In genomic region chr7:141694274-141694639, GRCm38 (mm10) we compare ENCODE assay signal across 13 mouse cellular contexts. TPM values are rescaled to one million over a fixed set of nuclear protein-coding genes. Genes with fewer than 3 reads are reported as not detected.
"Had no signal": no experiment of that assay in that cellular context is flagged by ENCODE, and none has a peak within 500 bp of the region (broad histone marks: within the 10 kb centered on the region; RNA-seq: fewer than 3 reads in every experiment).

No protein-coding gene starts in this region.

- H3K4me1 ChIP-seq: neural tube, embryonic 13.5 days; neural tube, embryonic 15.5 days; stomach, embryonic 15.5 days had no signal

- H3K9ac ChIP-seq: neural tube, embryonic 13.5 days; neural tube, embryonic 15.5 days; stomach, embryonic 15.5 days had no signal

- H3K9me3 ChIP-seq: neural tube, embryonic 13.5 days; neural tube, embryonic 15.5 days; stomach, embryonic 15.5 days had no signal

- H3K4me3 ChIP-seq: neural tube, embryonic 13.5 days had no signal

- H3K27ac ChIP-seq: neural tube, embryonic 13.5 days; neural tube, embryonic 15.5 days; stomach, embryonic 15.5 days; stomach, postnatal 0 days had no signal

- DNase-seq: right cerebral cortex, adult 18-20 months; right cerebral cortex, postnatal 14 days; right cerebral cortex, postnatal 25 days; right cerebral cortex, postnatal 4 days; spleen, adult 18-20 months; thymus, adult 18-20 months; thymus, adult 2 months; thymus, postnatal 25 days had no signal

- H3K36me3 ChIP-seq: neural tube, embryonic 13.5 days; neural tube, embryonic 15.5 days; stomach, embryonic 15.5 days had no signal

- H3K27me3 ChIP-seq: neural tube, embryonic 13.5 days; neural tube, embryonic 15.5 days; stomach, embryonic 15.5 days had no signal

RNA-seq across cellular contexts. Expression of gene Muc2, which starts 4.1 kb away (rescaled TPM):
- total RNA-seq: neutrophil, adult 5-6 weeks had no signal

RNA-seq across cellular contexts. Expression of gene Muc6, which starts 39.1 kb away (rescaled TPM):
- total RNA-seq: neutrophil, adult 5-6 weeks had no signal
